Mouse (Mus musculus): ENCODE results near the gene Vsig10l. TPM values are rescaled to one million over a fixed set of nuclear protein-coding genes. Genes with fewer than 3 reads are reported as not detected.

The Vsig10l gene
- total RNA-seq, 2 experiments from 2014 or later, result 1.4 to 3.8 TPM

DNA sequence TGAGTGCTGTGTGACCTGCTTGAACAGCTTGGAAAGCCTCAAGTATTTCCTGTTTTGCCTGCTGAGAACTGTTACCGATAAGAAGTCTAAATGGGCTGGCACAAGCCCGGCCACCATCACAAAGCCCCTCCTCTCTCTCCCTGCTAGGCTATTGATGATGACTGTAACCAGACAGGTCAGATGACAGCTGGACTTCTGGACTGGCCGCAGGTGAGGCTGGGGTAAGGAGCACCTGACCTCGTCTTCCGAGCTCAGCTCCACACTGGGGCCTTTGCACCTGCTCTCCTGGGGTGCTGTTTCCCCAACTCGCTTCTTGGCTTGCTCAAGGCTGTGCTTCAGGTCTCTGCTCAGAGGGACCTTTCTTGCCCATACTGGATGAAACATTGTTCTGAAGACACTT, 8.6 kb upstream of the Vsig10l start:
- DNase-seq, result no peak

DNA sequence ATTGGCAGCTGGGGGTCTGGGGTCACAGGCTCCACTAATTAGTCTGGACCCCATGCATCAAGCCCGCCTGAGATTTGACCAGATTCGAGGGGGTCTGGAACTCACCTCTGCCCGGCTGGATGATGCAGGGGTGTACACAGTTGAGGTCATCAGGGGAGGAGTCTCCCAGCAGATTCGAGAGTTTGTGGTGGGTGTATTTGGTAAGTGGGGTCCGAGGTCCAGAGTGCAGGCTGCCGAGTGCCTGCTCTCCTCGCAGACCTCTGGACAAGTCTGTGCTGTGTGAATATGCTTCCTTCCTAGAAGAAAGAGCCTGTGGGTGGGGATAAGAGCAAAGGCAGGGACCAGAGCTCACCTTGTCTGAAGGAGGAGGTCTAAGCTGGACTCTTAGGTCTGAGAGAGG, 1.0 kb downstream of the Vsig10l start:
- no peak for DNase-seq

DNA sequence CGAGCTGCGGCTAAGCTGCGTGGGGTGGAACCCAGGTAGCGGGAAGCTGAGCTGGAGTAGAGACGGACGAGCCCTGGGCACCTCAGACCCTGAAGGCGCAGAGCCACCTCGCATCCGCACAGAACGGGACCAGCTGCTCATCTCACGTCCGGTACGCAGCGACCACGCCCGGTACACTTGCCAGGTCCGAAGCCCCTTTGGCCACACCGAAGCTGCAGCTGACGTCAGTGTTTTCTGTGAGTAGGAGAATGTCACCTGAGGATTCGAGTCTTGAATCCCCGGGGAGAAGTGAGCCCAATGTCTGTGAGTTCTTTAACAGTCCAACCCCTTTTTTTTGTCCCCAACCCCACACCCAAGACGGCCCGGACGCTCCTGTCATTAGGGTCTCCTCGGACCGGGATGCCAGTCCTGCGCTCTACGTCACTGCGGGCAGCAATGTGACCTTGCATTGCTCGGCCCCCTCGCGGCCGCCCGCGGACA, 2.0 kb downstream of the Vsig10l start:
- peak; percentile 26 for DNase-seq

DNA sequence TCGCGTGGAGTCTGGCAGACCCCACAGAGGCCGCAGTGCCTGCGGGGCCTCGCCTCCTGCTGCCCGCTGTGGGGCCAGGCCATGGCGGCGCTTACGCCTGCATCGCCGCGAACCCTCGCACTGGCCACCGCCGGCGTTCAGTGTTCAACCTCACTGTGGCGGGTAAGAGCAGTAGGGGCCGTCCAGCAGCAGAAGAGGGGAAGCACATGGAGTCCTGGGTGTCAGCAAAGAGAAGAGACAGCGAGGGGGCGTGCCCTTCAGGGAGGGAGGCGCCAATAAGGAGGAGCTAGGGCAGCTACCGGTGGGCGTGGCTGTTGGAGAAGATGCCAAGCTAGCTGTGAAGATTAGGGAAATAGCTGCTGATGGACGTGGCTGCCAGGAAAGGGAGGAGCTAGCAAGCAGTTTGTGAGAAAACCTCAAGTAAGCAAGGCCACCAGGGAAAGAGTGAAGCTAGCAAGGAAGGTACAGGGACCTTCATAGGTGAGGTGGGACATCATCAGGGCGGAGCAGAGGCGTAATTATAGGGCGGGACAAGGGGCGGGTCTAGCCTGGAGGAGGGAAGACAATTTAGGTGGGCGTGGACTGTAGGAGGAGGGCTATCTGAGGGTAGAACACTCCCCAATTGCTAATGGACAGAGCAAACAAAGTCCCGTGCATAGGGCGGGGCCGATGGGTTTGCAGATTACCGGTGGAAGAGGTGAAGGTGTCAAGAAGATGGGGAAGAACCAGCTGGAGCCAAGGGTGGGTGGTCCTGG, 2.6 kb downstream of the Vsig10l start:
- DNase-seq, result peak; percentile 79

DNA sequence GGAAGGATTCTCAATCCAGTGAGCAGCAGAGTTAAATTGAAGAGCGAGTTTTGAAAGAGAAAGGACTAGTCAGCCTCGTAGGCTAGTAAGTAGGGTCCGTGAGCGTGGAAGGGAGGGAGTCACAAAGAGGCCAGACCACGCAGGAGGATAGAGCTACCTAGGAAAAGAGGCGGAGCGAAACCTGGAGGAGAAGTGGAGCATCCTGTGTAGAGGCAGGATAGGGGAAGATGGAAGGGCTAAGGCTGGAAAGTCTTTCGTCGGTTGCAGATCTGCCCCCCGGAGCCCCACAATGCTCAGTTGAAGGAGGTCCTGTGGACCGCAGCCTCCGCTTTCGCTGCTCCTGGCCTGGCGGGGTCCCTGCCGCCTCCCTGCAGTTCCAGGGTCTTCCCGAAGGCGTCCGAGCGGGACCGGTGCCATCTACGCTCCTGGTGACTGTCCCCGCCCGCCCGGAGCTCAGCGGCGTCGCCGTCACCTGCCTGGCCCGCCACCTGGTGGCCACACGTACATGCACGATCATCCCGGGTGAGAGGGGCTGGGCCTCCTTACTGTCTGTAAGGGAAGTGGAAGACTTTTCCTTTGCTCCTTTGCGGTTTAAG, 3.2 kb downstream of the Vsig10l start:
- DNase-seq, result peak; percentile 93

DNA sequence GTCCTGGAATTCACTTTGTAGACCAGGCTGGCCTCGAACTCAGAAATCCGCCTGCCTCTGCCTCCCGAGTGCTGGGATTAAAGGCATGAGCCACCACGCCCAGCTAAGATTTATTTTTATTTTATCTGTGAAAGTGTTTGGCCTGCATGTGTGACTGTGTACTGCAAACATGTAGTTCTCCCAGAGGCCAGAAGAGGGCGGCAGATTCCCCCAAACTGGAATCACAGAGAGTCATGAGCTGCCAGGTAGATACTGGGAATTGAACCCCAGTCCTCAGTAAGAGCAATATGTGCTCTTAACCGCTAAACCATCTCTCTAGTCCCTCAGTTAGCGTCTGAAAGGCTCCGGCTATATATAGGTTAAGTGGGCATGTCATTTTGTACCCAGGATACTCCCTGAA, 7.4 kb downstream of the Vsig10l start:
- DNase-seq, result no peak

DNA sequence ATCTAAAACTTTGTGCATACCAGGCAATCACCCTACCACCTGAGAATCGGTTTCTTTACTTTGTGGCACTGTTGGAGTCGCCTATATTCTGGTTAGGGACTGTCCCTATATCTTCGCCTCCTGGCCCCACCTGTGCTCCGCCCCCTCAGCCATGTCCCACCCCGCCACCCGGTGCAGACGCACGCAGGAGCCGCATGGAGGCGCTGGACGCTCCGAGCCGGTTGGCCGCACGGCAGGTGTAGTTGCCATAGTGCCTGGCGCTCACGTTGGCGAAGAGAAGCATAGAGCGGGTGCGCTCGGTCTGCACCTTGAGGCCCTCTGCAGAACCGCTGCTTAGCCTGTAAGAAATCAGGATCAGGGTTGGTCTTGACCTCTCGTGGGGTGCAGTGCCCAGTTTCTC, 12.8 kb downstream of the Vsig10l start:
- DNase-seq, result no peak

DNA sequence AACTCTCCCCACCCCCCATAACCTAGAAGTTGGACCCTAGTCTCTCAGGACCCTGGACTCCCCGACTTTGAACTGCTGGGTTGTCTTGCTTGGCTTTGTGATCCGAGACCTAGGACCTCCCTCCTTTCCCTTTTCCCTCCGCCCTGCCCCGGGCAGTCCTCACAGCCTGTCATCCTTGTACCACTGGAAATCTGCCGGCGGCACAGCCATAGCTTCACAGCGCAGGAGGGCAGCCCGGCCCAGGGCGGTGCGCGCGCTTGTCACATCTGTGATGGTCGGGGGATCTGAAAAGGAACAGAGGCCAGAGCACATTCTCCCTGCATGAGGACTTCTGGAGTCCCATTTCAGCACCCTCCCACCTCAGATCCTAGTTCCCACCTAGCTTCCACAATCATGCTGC, 13.4 kb downstream of the Vsig10l start:
- DNase-seq, result no peak

DNA sequence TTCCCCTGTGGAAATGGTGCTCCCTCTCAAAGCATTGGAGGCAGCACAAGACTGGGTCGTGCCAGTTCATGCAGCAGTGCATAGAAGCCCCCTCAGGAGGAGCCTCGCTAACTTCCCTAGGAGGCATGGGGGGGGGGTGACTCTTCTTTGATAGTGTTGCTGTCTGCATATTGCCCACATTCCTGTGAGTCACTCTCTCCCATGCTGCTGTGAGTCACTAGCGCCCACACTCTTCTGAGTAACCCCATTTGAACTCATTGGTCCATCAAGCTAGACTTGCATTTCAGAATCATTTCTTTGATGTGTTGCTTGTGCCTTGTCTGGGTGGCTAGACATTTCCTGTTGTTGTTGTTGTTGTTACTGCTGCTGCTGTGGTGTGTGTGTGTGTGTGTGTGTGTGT, 18.2 kb downstream of the Vsig10l start:
- no peak for DNase-seq

DNA sequence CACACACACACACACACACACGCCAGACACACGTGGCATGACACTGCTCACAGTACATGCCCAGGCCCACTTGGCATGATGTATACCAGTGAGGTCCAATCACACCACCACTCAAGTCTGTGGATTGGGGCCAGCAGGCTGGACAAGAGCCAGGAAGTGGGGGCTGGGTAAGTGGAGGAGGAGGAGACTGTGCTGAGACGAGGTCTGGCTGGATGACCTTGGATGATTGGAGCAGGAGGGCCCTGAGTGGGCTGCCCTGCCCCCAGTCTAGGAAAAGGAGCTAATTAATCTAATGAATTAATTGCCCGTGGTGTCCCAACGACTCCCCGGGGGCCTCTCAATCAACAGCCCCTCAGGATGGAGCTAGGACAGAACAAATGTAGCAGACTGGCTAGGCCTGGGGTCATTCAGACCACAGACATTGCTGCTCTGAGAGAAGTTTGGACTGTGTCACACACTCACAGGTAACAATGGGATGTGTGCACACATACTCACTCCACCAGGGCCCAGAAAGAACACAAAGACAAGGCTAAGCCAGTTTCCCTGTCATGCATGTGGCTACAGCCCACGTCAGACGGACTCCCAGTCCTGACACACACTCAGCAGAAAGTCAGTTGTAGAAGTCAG, 19.3 kb downstream of the Vsig10l start:
- no peak for DNase-seq

DNA sequence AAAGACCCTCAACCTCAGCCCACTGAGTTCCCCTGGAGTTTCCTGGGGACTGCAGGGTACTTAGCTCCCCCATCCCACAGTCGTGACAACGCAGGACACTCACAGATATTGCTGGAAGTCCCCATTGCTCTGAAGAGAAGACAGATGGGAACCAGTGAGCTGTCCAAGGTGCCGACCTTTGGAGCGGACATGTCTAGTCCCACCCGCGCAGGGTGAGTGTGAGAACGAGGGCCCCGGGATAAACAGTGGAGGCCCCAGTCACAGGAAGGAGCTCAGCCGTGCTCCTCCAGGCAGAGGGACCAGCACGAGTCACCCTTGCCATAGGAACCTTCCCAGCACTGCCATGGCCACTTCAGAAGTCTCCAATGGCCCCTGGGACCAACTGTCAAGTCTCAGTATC, 20.3 kb downstream of the Vsig10l start:
- DNase-seq, result no peak

DNA sequence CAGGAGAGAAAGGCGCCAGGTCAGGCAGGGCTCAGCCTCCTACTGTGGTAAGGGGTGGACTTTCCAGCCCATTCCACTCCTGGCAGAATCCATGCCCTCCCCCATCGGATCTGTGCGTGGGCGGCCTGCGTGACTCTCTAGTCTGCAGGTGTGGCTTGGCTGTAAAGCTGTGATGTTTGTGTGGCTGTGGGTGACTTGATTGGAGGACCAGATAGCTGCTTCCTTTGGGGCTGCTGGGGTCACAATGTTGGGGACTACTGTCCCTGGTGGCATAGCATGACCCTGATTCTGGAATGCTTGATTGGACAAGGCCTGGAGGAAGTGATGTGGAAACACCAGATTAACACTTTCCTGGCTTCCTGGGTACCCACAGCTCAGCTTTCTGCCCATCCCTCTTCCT, 25.7 kb downstream of the Vsig10l start:
- DNase-seq, result no peak

DNA sequence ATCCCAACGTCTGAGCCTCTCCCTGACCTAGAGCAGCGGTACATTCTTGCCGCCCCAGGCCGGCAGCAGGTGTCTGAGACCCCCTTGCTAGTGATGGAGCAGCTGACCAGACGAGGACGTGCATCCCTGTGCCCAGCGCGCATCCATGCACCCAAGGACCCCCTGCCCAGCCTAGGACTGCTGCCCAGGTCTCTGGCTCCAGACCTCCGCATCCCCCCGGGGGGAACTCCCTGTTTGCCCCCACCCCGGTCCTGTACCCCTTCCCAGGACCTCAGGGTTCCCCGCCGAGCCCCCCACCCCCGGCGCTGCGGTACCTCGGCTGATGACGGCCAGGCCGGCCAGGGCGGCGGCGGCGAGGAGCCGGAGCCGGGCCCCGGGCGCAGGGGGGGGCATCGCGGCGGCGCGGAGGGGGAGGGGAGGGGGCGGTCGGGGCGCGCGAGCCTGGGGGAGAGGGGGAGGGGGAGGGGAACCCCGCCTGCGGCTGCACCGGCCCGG, 26.7 kb downstream of the Vsig10l start, which contains the start of gene Iglon5:
Gene Iglon5 (minus strand): TSS at position 445 of the 495 bp plus-strand sequence.
- no peak for DNase-seq

DNA sequence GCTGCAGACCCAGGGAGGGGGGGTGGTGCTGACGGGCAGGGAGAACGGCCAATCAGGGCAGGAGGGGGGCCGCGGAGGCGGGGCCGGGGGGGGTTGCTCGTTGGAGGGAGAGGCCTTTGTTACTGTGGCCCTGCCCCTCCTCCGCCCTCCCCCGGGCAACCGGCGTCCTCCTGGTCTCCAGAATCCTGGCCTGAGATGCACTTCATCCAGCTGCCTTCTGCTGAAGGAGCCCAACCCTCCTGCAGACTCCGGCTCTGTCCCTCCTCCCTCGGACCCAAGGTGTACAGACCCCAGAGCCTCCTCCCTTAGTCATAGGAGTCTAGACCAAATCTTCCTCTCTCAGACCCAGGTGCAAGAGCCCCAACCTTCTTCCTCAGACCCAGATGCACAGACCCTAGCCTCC, 27.2 kb downstream of the Vsig10l start:
- DNase-seq, result peak; percentile 45

DNA sequence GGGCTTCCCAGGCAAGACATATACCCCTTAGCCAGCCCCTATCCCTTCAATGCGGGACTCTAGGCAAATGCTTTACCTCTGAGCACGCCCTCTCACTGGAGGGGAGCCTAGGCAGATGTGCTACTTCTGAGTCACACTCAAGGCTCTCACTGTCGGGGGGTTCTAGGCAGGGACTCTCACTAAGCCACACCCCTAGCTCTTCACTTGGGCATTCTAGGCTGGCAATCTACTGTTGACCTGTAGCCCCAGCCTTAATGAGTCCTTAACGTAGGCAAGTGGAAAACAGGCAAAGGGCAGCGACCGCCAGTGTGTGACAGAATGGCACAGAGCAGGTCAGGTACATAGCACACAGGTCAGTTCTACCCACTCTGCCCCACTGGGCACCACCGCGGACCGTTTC, 27.9 kb downstream of the Vsig10l start:
- DNase-seq, result no peak

DNA sequence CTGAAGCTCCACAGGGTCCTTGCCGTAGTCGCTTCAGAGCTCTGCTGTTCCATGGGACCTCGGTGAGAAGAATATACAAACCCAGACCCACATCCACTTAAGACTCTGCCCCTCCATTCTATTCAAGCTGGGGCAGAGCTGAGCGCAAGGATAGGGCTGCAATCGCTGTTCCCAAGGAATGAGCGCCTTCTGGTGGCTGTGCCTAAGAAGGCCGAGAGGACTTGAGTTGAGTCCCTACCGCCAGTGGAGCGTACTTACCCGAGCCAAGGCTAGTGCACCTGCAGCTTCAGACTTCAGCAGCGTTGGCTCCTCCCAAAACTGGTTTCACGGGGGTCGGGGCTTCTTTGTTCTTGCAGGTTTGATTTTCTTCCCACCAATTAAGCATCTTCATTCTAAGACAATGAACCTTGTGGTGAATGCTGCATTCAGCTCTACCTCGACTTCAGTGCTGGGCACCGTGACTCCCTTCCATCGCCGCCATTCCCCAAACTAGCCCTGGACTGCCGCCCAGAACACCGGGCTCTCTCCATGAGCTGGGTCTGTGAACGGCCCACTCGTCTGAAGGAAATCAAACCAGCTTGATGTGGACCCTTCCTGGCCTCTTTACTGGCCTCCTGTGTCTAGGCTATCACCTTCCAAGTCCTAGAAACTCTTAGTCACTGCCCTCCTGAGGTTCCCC, 32.5 kb downstream of the Vsig10l start:
- no peak for DNase-seq

DNA sequence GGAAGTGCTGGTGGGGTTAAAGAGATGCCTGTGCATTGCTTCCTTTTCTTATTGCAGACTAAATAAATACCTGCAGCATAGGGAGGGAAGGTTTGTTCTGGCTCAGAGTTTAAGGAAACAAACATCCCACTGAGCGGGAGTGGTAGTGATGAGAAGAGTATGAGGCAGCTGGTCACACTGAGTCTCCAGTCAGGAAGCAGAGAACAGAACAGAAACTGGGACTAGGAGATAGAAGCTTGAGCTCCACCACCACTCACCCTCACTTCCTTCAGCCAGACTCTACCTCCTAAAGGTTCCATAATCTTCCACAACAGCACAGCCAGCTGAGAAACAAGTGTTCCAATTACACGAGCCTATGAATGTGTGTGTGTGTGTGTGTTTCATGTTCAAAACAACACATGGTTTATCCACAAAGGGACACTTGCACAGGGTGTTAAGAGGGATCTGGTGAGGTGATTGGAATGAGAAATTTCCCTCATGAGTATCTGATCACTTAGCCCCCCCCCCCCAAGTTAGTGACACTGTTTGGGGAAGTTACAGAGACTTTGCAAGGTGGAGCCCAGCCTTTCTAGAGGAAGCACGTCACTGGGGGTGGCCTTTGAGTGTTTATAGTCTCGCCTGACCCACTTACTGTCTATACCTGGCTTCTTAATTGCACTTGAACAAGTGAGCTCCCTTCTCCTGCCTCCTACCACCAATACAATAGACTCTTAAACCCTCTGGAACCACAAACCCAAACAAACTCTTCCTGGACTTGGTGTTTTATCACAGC, 48.9 kb downstream of the Vsig10l start:
- no peak for DNase-seq

DNA sequence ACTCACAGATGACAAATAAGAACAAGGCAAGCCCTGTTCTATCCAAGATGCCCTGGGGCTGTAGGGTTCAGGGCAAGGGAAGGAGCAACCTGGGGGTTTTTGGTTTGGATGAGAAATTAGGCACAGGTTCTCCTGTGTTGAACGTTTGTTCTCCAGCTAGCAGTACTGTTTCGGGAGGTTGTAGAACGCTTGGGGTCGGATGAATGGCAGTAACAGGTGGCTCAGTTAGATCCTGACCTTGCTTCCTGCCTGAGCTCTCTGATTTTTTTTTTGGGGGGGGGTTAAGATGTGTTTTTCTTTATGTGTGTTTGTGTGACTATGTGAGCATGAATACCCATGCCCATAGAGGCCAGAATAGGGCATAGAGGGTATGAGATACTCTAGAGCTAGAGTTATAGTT, 49.6 kb downstream of the Vsig10l start:
- DNase-seq, result no peak

DNA sequence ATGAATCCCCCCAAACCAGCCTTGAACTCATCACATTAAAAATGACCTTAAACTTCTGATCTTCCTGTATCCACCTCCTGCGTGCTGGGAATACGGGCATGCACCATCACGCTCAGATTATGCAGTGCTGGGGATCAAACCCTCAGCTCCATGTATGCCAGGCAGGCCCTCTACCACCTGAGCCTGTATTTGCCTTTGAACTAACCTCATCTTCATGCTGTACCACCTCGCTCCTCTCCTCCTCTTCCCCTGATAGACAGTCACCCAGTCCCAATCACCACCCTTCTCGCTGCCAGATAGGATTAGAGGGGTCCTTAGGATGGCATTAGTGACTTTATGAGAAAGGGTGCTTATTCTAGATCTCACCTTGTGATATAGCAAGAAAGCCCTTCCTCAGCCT, 52.1 kb downstream of the Vsig10l start:
- no peak for DNase-seq

DNA sequence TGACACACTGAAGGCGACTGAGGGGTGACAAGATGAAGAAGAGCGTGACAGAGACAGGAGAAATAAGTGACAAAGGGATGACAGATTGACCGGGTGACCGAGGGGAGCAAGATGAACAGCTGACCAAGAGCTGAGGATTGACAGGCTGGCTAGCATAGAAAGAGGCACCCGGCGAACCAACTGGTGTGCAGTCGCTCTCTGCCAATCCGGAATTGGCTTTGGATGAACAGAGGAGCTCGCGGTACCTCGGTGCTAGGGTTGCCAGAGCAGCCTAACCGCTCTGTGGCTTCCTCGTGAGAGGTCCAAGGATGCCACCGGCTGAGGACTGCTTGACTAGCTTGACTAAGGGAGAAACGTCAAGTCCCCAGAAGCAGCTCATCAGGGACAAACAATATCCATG, 55.4 kb downstream of the Vsig10l start:
- DNase-seq, result no peak

Measured in gastrocnemius, postnatal 10 days (tissue).